Mouse (Mus musculus): Measurements from ENCODE around the gene Cds1. TPM values are rescaled to one million over a fixed set of nuclear protein-coding genes. Genes with fewer than 3 reads are reported as not detected.

Gene Cds1
- polyA plus RNA-seq, 1 experiment from 2014 or later: 4.1 TPM

- no peak for ATAC-seq (ENCODE audit: low FRiP score, low TSS enrichment)
- no peak for DNase-seq
- H3K27ac ChIP-seq (replicated peaks; ENCODE audit: low read depth, low read length): no peak overlapping the region
- 97% methylated on average over 5 of the region's 5 CpGs for WGBS
- H3K4me2 ChIP-seq (ENCODE audit: low read length): no peak overlapping the region
- no peak overlapping the region for H3K4me3 ChIP-seq (replicated peaks; ENCODE audit: low read depth, low read length)
- H3K9ac ChIP-seq (replicated peaks; ENCODE audit: low read length): no peak overlapping the region
- H3K36me3 ChIP-seq (ENCODE audit: control insufficient read depth, insufficient read depth, low read length): peaks cover 90% of the 10 kb centered on the region
- H3K9me3 ChIP-seq (ENCODE audit: control insufficient read depth, low read length): no peaks in the 10 kb centered on the region
- no peaks in the 10 kb centered on the region for H3K4me1 ChIP-seq (ENCODE audit: control insufficient read depth, insufficient read depth, low read length)
- H3K27me3 ChIP-seq (ENCODE audit: control insufficient read depth, insufficient read depth, low read length): no peaks in the 10 kb centered on the region
Observed at GRCm38 (mm10) chr5:101840476-101840875, 75.5 kb downstream of the Cds1 start.

GRCm38 (mm10) chr5:101845011-101845410, 80.1 kb downstream of the Cds1 start:
- 94% methylated on average over 14 of the region's 14 CpGs for WGBS
- Histone ChIP-seq H3K9me3 (ENCODE audit: control insufficient read depth, low read length) (no peaks in the 10 kb centered on the region), H3K9ac (replicated peaks; ENCODE audit: low read length) (no peak overlapping the region), H3K27me3 (ENCODE audit: control insufficient read depth, insufficient read depth, low read length) (no peaks in the 10 kb centered on the region), H3K4me1 (ENCODE audit: control insufficient read depth, insufficient read depth, low read length) (no peaks in the 10 kb centered on the region), H3K4me2 (ENCODE audit: low read length) (no peak overlapping the region), H3K4me3 (replicated peaks; ENCODE audit: low read depth, low read length) (no peak overlapping the region), H3K36me3 (ENCODE audit: control insufficient read depth, insufficient read depth, low read length) (peaks cover 100% of the 10 kb centered on the region), H3K27ac (replicated peaks; ENCODE audit: low read depth, low read length) (no peak overlapping the region)
- ATAC-seq (ENCODE audit: low FRiP score, low TSS enrichment) (no peak), DNase-seq (no peak)

DNA sequence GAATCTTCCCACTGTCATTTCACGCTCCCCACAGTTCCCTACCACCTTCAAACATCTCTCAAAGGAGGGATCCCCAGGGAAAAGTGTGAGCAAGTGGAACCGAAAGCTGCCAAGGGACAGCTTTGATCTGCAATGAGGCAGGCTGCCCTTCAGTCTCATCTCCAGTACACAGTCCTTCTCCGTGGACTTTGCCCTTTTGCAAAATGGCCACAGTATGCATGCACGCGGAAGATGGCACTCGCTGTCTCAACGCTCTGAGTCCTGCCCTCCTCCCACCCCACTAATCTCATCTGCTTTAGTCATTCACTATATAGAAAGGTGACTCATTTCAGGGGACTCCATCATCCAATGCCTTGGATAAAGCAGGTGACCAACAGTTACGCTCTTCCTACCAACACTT, 81.0 kb downstream of the Cds1 start:
- Histone ChIP-seq H3K27ac (replicated peaks; ENCODE audit: low read depth, low read length) (no peak overlapping the region), H3K27me3 (ENCODE audit: control insufficient read depth, insufficient read depth, low read length) (no peaks in the 10 kb centered on the region), H3K4me3 (replicated peaks; ENCODE audit: low read depth, low read length) (no peak overlapping the region), H3K4me2 (ENCODE audit: low read length) (no peak overlapping the region), H3K36me3 (ENCODE audit: control insufficient read depth, insufficient read depth, low read length) (peaks cover 100% of the 10 kb centered on the region), H3K4me1 (ENCODE audit: control insufficient read depth, insufficient read depth, low read length) (no peaks in the 10 kb centered on the region), H3K9me3 (ENCODE audit: control insufficient read depth, low read length) (no peaks in the 10 kb centered on the region), H3K9ac (replicated peaks; ENCODE audit: low read length) (no peak overlapping the region)
- 93% methylated on average over 8 of the region's 8 CpGs for WGBS
- no peak for ATAC-seq (ENCODE audit: low FRiP score, low TSS enrichment)
- DNase-seq: no peak

DNA sequence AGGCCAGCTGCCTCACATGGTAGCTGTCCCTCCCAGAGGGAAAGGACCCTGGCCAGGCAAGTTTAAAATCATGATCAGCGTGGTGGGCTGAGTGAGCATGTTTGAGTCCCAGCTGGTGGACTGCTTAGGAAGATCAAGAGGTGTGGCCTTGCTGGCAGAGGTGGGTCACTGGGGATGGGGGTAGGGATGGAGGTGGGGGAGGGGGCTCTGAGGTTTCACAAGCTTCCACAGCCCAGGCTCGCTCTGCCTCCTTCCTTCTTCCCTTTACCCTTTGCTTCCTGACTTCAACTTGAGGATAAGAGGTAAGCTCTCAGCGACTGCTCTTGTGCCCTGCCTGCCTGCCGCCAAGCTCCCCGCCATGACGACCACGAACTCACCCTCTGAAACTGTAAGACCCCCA, 82.4 kb downstream of the Cds1 start:
- ATAC-seq (ENCODE audit: low FRiP score, low TSS enrichment) (no peak), DNase-seq (no peak)
- Histone ChIP-seq H3K4me3 (replicated peaks; ENCODE audit: low read depth, low read length) (no peak overlapping the region), H3K36me3 (ENCODE audit: control insufficient read depth, insufficient read depth, low read length) (peaks cover 100% of the 10 kb centered on the region), H3K4me2 (ENCODE audit: low read length) (no peak overlapping the region), H3K9me3 (ENCODE audit: control insufficient read depth, low read length) (no peaks in the 10 kb centered on the region), H3K4me1 (ENCODE audit: control insufficient read depth, insufficient read depth, low read length) (no peaks in the 10 kb centered on the region), H3K27ac (replicated peaks; ENCODE audit: low read depth, low read length) (no peak overlapping the region), H3K27me3 (ENCODE audit: control insufficient read depth, insufficient read depth, low read length) (no peaks in the 10 kb centered on the region), H3K9ac (replicated peaks; ENCODE audit: low read length) (no peak overlapping the region)
- 87% methylated on average over 7 of the region's 7 CpGs for WGBS

DNA sequence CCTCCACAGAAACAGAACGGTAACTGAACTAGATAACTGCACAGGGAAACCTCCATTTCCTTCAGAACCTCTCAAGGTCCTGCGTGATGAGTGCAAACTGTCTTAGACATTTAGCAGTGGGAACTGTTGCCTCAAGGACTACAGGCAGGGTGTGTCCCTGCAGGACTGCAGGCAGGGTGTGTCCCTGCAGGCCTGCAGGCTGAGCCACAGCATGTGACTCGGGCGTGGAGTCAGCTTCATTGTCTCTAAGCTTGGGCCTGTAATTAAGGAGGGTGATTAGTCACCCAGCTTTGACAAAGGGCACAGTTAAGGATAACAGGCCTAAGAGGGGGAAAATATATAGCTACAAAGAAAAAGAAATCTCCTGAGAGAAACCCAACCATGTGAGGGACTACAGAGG, 82.8 kb downstream of the Cds1 start:
- Histone ChIP-seq H3K9me3 (ENCODE audit: control insufficient read depth, low read length) (no peaks in the 10 kb centered on the region), H3K9ac (replicated peaks; ENCODE audit: low read length) (no peak overlapping the region), H3K4me3 (replicated peaks; ENCODE audit: low read depth, low read length) (no peak overlapping the region), H3K4me2 (ENCODE audit: low read length) (no peak overlapping the region), H3K4me1 (ENCODE audit: control insufficient read depth, insufficient read depth, low read length) (no peaks in the 10 kb centered on the region), H3K36me3 (ENCODE audit: control insufficient read depth, insufficient read depth, low read length) (peaks cover 100% of the 10 kb centered on the region), H3K27ac (replicated peaks; ENCODE audit: low read depth, low read length) (no peak overlapping the region), H3K27me3 (ENCODE audit: control insufficient read depth, insufficient read depth, low read length) (no peaks in the 10 kb centered on the region)
- WGBS: 89% methylated on average over 4 of the region's 4 CpGs
- DNase-seq: no peak
- ATAC-seq (ENCODE audit: low FRiP score, low TSS enrichment): no peak

DNA sequence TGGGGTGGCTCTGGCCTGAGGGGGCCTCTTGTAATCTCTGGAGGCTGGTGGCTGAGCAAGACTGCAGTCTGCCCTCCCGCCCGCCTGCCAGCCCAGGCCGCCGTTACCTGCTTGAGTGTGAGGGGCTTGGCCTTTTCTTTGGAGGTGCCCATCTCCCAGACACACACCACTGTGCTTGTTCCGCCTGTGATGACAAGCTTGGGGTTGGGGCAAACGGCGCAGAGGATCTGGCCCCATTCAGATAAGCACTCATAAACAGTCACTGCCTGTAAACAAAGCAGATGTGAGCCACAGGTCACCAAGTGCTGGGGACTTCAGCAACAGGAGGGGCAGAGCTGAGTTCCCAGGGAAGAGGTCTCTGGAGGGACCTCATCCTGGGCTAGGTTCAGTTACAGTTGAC, 86.2 kb downstream of the Cds1 start:
- Histone ChIP-seq H3K36me3 (ENCODE audit: control insufficient read depth, insufficient read depth, low read length) (peaks cover 99% of the 10 kb centered on the region), H3K27me3 (ENCODE audit: control insufficient read depth, insufficient read depth, low read length) (no peaks in the 10 kb centered on the region), H3K4me2 (ENCODE audit: low read length) (no peak overlapping the region)

DNA sequence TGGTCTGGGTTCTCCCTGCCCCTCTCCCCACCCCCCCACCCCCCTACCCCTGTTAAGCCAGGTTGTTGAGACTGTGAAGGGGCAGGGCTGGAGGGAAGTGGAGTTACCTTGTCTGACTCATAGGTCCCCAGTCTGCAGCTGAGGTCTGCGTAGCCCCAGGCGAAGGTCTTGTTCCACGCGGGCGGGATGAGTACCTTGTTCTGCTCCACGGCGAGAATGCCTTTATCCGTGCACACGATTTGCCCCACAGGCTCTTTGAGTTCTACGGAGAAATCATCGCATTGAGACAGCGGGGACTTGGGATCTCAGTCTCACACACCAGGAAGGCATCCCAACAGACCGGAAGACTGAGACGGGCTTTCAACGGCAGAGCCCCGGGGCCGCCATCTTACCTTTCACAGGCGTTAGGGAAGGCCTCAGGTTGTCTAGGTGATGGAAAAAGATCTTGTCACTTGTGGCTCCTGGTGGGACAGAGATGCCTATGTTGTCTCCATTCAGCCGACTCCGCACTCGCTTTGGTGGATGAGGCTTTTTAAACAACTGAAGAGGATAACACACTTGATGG, 87.3 kb downstream of the Cds1 start:
- no peak overlapping the region for H3K27ac ChIP-seq (replicated peaks; ENCODE audit: low read depth, low read length)
- H3K4me2 ChIP-seq (ENCODE audit: low read length): no peak overlapping the region
- DNase-seq (no peak), ATAC-seq (ENCODE audit: low FRiP score, low TSS enrichment) (no peak)
- H3K9ac ChIP-seq (replicated peaks; ENCODE audit: low read length): no peak overlapping the region
- H3K36me3 ChIP-seq (ENCODE audit: control insufficient read depth, insufficient read depth, low read length): peaks cover 96% of the 10 kb centered on the region
- H3K4me3 ChIP-seq (replicated peaks; ENCODE audit: low read depth, low read length): no peak overlapping the region
- H3K9me3 ChIP-seq (ENCODE audit: control insufficient read depth, low read length): no peaks in the 10 kb centered on the region
- H3K4me1 ChIP-seq (ENCODE audit: control insufficient read depth, insufficient read depth, low read length): no peaks in the 10 kb centered on the region
- WGBS: 94% methylated on average over 21 of the region's 21 CpGs
- H3K27me3 ChIP-seq (ENCODE audit: control insufficient read depth, insufficient read depth, low read length): no peaks in the 10 kb centered on the region

More for the DNA sequence above, 86.2 kb downstream of the Cds1 start:
- H3K4me3 ChIP-seq (replicated peaks; ENCODE audit: low read depth, low read length): no peak overlapping the region
- no peaks in the 10 kb centered on the region for H3K9me3 ChIP-seq (ENCODE audit: control insufficient read depth, low read length)
- ATAC-seq (ENCODE audit: low FRiP score, low TSS enrichment) (no peak), DNase-seq (no peak)
- no peak overlapping the region for H3K9ac ChIP-seq (replicated peaks; ENCODE audit: low read length)
- WGBS: 97% methylated on average over 7 of the region's 7 CpGs
- no peaks in the 10 kb centered on the region for H3K4me1 ChIP-seq (ENCODE audit: control insufficient read depth, insufficient read depth, low read length)
- H3K27ac ChIP-seq (replicated peaks; ENCODE audit: low read depth, low read length): no peak overlapping the region

DNA sequence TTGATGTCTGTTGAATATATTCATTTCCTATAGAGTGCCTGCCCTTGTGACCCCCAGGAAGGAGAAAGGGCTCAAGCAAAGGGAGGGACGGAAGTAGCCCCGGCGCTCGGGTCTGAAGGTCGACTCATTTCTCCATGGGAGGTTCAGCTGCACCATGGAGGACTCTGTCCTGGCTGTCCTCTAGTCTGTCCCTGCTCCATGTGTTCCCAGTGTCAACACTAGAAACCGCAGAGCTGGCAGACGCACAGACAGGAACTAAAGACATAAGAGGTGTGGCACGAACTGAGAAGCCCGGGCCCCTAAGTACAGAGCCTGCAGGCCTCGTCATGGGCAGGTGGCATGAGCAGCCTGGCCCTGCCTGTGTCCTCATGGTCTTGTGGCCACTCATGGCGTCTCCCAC, 89.2 kb downstream of the Cds1 start:
- Histone ChIP-seq H3K27ac (replicated peaks; ENCODE audit: low read depth, low read length) (no peak overlapping the region), H3K4me3 (replicated peaks; ENCODE audit: low read depth, low read length) (no peak overlapping the region), H3K9me3 (ENCODE audit: control insufficient read depth, low read length) (no peaks in the 10 kb centered on the region), H3K27me3 (ENCODE audit: control insufficient read depth, insufficient read depth, low read length) (no peaks in the 10 kb centered on the region), H3K4me1 (ENCODE audit: control insufficient read depth, insufficient read depth, low read length) (no peaks in the 10 kb centered on the region), H3K4me2 (ENCODE audit: low read length) (no peak overlapping the region), H3K9ac (replicated peaks; ENCODE audit: low read length) (no peak overlapping the region), H3K36me3 (ENCODE audit: control insufficient read depth, insufficient read depth, low read length) (peaks cover 96% of the 10 kb centered on the region)
- no peak for ATAC-seq (ENCODE audit: low FRiP score, low TSS enrichment)
- WGBS: 95% methylated on average over 11 of the region's 11 CpGs
- DNase-seq: no peak

DNA sequence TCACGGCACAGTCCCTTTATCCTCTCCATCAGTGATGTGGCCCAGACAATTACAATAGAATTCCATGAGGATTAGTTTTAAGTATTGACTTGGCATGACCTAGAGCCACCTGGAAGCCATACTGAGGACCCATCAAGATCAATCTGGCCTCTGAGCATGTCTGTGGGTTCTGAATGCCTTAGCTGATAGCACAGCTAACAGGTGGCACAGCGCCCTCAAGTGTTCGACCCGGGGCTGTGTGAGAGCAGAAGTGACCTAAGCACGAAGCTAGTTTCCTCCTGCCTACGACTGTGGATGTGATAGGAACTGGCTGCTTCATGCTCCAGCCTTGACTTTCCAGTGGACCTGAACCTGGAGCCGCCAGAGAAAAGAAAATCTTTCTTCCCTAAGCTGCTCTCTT, 89.7 kb downstream of the Cds1 start:
- peaks cover 96% of the 10 kb centered on the region for H3K36me3 ChIP-seq (ENCODE audit: control insufficient read depth, insufficient read depth, low read length)
- WGBS: 90% methylated on average over 7 of the region's 7 CpGs
- no peak overlapping the region for H3K9ac ChIP-seq (replicated peaks; ENCODE audit: low read length)
- H3K4me1 ChIP-seq (ENCODE audit: control insufficient read depth, insufficient read depth, low read length): no peaks in the 10 kb centered on the region
- no peaks in the 10 kb centered on the region for H3K27me3 ChIP-seq (ENCODE audit: control insufficient read depth, insufficient read depth, low read length)
- DNase-seq (no peak), ATAC-seq (ENCODE audit: low FRiP score, low TSS enrichment) (no peak)
- H3K4me2 ChIP-seq (ENCODE audit: low read length): no peak overlapping the region
- no peaks in the 10 kb centered on the region for H3K9me3 ChIP-seq (ENCODE audit: control insufficient read depth, low read length)
- H3K4me3 ChIP-seq (replicated peaks; ENCODE audit: low read depth, low read length): no peak overlapping the region
- H3K27ac ChIP-seq (replicated peaks; ENCODE audit: low read depth, low read length): no peak overlapping the region
